Mouse (Mus musculus) MEL (cell line): Measurements from ENCODE around the gene Fam169b. TPM values are rescaled to one million over a fixed set of nuclear protein-coding genes. Genes with fewer than 3 reads are reported as not detected.
"Not testable (repeated sequence)": the region's sequence is repeated elsewhere in the genome, so short reads cannot be mapped to it uniquely, and the experiment has no call there.

Source experiments
- DNase-seq: peaks from one replicate; pipeline ENCODE4 v3.0.0; 2011; ENCODE audit warnings: low read depth, low spot score
- H3K27ac ChIP-seq: 2 replicates; pipeline ENCODE4 v1.5.1; 2012; ENCODE audit warnings: low read depth, mild to moderate bottlenecking, control low read depth, low read length, moderate library complexity; ENCODE audit not compliant: control insufficient read depth
- H3K27me3 ChIP-seq, 2 experiments: fragments of 150-350 bp in 1 of 2; sonication (generic) in 1 of 2; 2 replicates each; pipeline ENCODE4 v1.6.1; 2012; ENCODE audit warnings: low read length in 2 of 2, mild to moderate bottlenecking in 2 of 2, improper control_type of control experiment in 1 of 2, moderate library complexity in 1 of 2; ENCODE audit not compliant: insufficient read depth in 2 of 2, control insufficient read depth in 1 of 2
- H3K36me3 ChIP-seq, 2 experiments: 2 replicates each; pipeline ENCODE4 v1.6.1; 2012 to 2014; ENCODE audit warnings: low read length in 2 of 2, improper control_type of control experiment in 1 of 2, inconsistent platforms in 1 of 2, mild to moderate bottlenecking in 1 of 2; ENCODE audit not compliant: insufficient read depth in 2 of 2, control insufficient read depth in 1 of 2
- H3K4me1 ChIP-seq, 2 experiments: fragments of 150-350 bp in 1 of 2; sonication (generic) in 1 of 2; 2 replicates each; pipeline ENCODE4 v1.6.1; 2012; ENCODE audit warnings: low read length in 2 of 2, improper control_type of control experiment in 1 of 2, mild to moderate bottlenecking in 1 of 2; ENCODE audit not compliant: insufficient read depth in 2 of 2, control insufficient read depth in 1 of 2
- H3K4me3 ChIP-seq, 2 experiments: fragments of 150-350 bp in 1 of 2; sonication (generic) in 1 of 2; 2 replicates each; pipeline ENCODE4 v1.5.1; 2012; ENCODE audit warnings: low read depth in 2 of 2, low read length in 2 of 2, mild to moderate bottlenecking in 2 of 2, moderate library complexity in 2 of 2, control low read depth in 1 of 2, improper control_type of control experiment in 1 of 2; ENCODE audit not compliant: control insufficient read depth in 1 of 2, insufficient read depth in 1 of 2
- H3K79me2 ChIP-seq: 2 replicates; pipeline ENCODE4 v1.6.1; 2012; ENCODE audit warnings: mild to moderate bottlenecking, low read length, moderate library complexity; ENCODE audit not compliant: control insufficient read depth, poor library complexity, insufficient read depth
- H3K9ac ChIP-seq: 2 replicates; pipeline ENCODE4 v1.6.1; 2012; ENCODE audit warnings: low read depth, mild to moderate bottlenecking, control low read depth, low read length, moderate library complexity; ENCODE audit not compliant: control insufficient read depth, poor library complexity, severe bottlenecking
- H3K9me3 ChIP-seq: fragments of 150-350 bp; sonication (generic); replicated peaks from 2 replicates; pipeline ENCODE4 v1.6.1; 2012; ENCODE audit warnings: mild to moderate bottlenecking, low read length, improper control_type of control experiment, moderate library complexity; ENCODE audit not compliant: insufficient read depth
- CHD2 ChIP-seq: IDR thresholded peaks from 2 replicates; pipeline ENCODE4 v1.6.1; 2011; ENCODE audit warnings: low read length, improper control_type of control experiment
- CTCF ChIP-seq, 3 experiments: IDR thresholded peaks in 2 of 3; conservative IDR thresholded peaks in 1 of 3; 2 replicates each; pipeline ENCODE4 v1.5.1; 2011 to 2012; ENCODE audit warnings: low read length in 3 of 3, low read depth in 2 of 3, mild to moderate bottlenecking in 2 of 3, improper control_type of control experiment in 1 of 3, inconsistent platforms in 1 of 3, mixed read lengths in 1 of 3, moderate library complexity in 1 of 3; ENCODE audit not compliant: control insufficient read depth in 1 of 3, insufficient read depth in 1 of 3, poor library complexity in 1 of 3, severe bottlenecking in 1 of 3
- GATA1 ChIP-seq: IDR thresholded peaks from 2 replicates; pipeline ENCODE4 v1.6.1; 2011; ENCODE audit warnings: low read depth, low read length, improper control_type of control experiment
- NRF1 ChIP-seq: IDR thresholded peaks from 2 replicates; pipeline ENCODE4 v1.6.1; 2014; ENCODE audit warnings: low read depth, mild to moderate bottlenecking, inconsistent platforms, low read length, improper control_type of control experiment, moderate library complexity; ENCODE audit not compliant: poor library complexity, insufficient read depth, severe bottlenecking
- POLR2AphosphoS2 ChIP-seq: IDR thresholded peaks from 2 replicates; pipeline ENCODE4 v1.6.1; 2011; ENCODE audit warnings: low read length, improper control_type of control experiment
- POLR2AphosphoS5 ChIP-seq: IDR thresholded peaks from 2 replicates; pipeline ENCODE4 v1.6.1; 2012; ENCODE audit warnings: low read depth, borderline replicate concordance, mild to moderate bottlenecking, inconsistent platforms, low read length, moderate library complexity, mixed read lengths
- RCOR1 ChIP-seq: IDR thresholded peaks from 2 replicates; pipeline ENCODE4 v1.6.1; 2012; ENCODE audit warnings: low read depth, mild to moderate bottlenecking, inconsistent platforms, low read length, improper control_type of control experiment
- SIN3A ChIP-seq: IDR thresholded peaks from 2 replicates; pipeline ENCODE4 v1.6.1; 2012; ENCODE audit warnings: low read length, improper control_type of control experiment, inconsistent platforms
- UBTF ChIP-seq: IDR thresholded peaks from 2 replicates; pipeline ENCODE4 v1.6.1; 2012; ENCODE audit warnings: low read depth, mild to moderate bottlenecking, inconsistent platforms, low read length, improper control_type of control experiment, moderate library complexity, borderline replicate concordance; ENCODE audit not compliant: insufficient read depth
- USF2 ChIP-seq, 2 experiments: IDR thresholded peaks; 2 replicates each; pipeline ENCODE4 v1.6.1; 2011 to 2012; ENCODE audit warnings: improper control_type of control experiment in 2 of 2, low read length in 2 of 2, borderline replicate concordance in 1 of 2, inconsistent platforms in 1 of 2, low read depth in 1 of 2, mild to moderate bottlenecking in 1 of 2; ENCODE audit not compliant: insufficient read depth in 1 of 2
- ZMIZ1 ChIP-seq: IDR thresholded peaks from 2 replicates; pipeline ENCODE4 v1.6.1; 2012; ENCODE audit warnings: low read depth, mild to moderate bottlenecking, inconsistent platforms, low read length, improper control_type of control experiment, moderate library complexity
- ZNF384 ChIP-seq: IDR thresholded peaks from 2 replicates; pipeline ENCODE4 v1.6.1; 2012; ENCODE audit warnings: low read depth, mild to moderate bottlenecking, inconsistent platforms, low read length, improper control_type of control experiment
- polyA plus RNA-seq, 2 experiments: library from polyadenylated mRNA; stranded (reverse) in 1 of 2; unstranded in 1 of 2; fragments of >175 nt in 1 of 2; fragments of >200 nt in 1 of 2; gene quantifications; 2 replicates each; pipeline versions ENCODE4 v1.2.1 to v1.2.4; 2012; ENCODE audit warnings: low replicate concordance in 2 of 2, low read depth in 1 of 2; ENCODE audit not compliant: insufficient read length in 2 of 2, insufficient read depth in 1 of 2, missing spikeins in 1 of 2
- total RNA-seq: library from RNA; depleted of rRNA; stranded (reverse); fragments of 300-350 nt; gene quantifications from 2 replicates; pipeline ENCODE4 v1.2.3, GENCODE M21; 2012

Fam169b gene
- total and polyA plus RNA-seq, 3 experiments, result not detected

DNA sequence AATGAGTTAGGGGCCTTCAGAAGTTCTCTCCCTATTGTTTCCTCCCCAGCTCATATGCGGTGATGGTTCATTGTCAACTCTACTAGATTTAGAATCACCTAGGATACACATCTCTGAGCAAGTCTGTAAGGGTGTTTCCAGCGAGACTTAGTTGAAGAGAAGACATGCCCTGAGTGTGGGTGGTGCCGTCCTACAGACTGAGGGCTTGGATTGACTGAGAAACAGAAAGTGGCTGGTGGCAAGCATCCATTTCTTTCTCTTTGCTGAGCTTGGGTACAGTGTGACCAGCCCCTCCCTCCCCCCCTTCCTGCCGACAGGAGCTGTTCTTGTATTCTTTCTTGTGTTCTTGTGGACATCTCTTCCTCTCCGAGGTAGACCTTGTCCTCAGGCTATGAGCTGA, 7.7 kb downstream of the Fam169b start:
- Histone ChIP-seq H3K27ac (no peak overlapping the region), H3K9ac (no peak overlapping the region), H3K9me3 (no peaks in the 10 kb centered on the region), H3K36me3 (no peaks in the 10 kb centered on the region), H3K4me3 (no peak overlapping the region), H3K27me3 (no peaks in the 10 kb centered on the region), H3K4me1 (no peaks in the 10 kb centered on the region), H3K79me2 (no peaks in the 10 kb centered on the region)
- TF ChIP-seq SIN3A, result no peak
- TF ChIP-seq ZNF384, result no peak
- no peak for TF ChIP-seq ZMIZ1
- TF ChIP-seq GATA1, result no peak
- no peak for TF ChIP-seq CHD2
- no peak for TF ChIP-seq UBTF
- TF ChIP-seq POLR2AphosphoS2, result no peak
- TF ChIP-seq NRF1, result no peak
- no peak for DNase-seq

DNA sequence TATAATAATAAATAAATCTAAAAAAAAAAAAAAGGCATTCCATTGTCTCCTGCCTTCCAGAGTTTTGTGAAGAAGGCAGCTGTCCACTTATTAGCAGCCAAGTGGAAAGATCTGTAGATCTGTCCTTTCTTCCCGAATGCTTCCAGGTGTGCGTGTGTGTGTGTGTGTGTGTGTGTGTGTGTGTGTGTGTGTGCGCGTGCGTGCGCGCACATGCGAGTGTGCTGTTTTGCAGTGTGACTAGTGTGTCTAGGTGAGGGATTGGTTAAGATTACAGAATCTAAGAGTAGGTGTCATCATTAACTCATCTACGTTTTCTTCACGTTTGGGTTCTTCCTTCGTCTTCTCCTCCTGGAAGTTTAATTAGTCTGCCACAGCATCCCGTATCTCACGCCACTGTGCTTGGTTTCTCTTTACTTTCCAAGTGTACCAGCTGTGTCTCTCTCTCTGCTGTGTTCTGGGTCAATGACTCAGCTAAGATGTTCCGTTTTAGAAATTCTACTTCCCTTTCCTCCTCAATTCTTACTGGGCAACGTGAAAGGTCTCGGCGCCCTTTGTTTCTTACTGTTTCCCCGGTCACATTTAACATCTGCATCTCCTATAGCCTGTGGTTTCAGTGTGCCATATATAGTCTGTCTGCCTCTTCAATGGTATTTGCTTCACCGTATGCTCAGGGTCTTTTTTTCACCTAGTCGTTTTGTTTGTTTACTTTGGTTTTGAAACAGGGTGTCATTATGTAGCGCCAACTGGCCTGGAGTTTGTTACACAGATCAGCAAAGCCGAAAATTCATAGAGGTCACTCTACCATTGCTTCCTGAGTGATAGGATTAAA, 8.9 kb downstream of the Fam169b start:
- no peaks in the 10 kb centered on the region for H3K79me2 ChIP-seq
- H3K9me3 ChIP-seq, result no peaks in the 10 kb centered on the region
- H3K4me3 ChIP-seq, result no peak overlapping the region
- no peaks in the 10 kb centered on the region for H3K4me1 ChIP-seq
- H3K27me3 ChIP-seq, result no peaks in the 10 kb centered on the region
- H3K27ac ChIP-seq, result no peak overlapping the region
- H3K36me3 ChIP-seq, result no peaks in the 10 kb centered on the region
- TF ChIP-seq RCOR1 (no peak), ZMIZ1 (no peak), USF2 (IDR thresholded peaks at IDR 0.05; ENCODE audit: borderline replicate concordance in 1 of 2, insufficient read depth in 1 of 2, low read depth in 1 of 2, low read length in 2 of 2) (no peak), ZNF384 (no peak), CTCF (IDR thresholded peaks at IDR 0.05 in 2 of 3, conservative IDR thresholded peaks at IDR 0.05 in 1 of 3; ENCODE audit: control insufficient read depth in 1 of 3, insufficient read depth in 1 of 3, low read depth in 2 of 3, low read length in 3 of 3, poor library complexity in 1 of 3, severe bottlenecking in 1 of 3) (no peak), GATA1 (no peak), POLR2AphosphoS5 (no peak)
- TF ChIP-seq, all 39 proteins: peak for 0
- no peak overlapping the region for H3K9ac ChIP-seq
- DNase-seq, result no peak

DNA sequence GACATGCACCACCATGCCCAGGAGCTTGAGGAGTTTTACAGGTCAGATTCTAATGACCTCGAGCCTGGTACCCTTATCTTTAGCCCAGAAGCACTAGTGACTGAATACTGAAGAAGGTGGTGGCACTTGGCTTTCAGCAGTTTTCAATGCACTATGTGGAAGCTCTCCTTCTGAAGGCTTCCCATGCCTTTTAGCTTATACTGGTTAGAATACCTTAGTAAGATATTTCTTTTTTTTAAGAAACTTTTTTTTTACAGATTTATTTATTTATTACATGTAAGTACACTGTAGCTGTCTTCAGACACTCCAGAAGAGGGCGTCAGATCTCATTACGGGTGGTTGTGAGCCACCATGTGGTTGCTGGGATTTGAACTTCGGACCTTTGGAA, 9.5 kb downstream of the Fam169b start:
- not testable (repeated sequence) for H3K36me3 ChIP-seq, H3K27ac ChIP-seq, H3K9ac ChIP-seq, H3K4me1 ChIP-seq, H3K27me3 ChIP-seq, H3K4me3 ChIP-seq, H3K79me2 ChIP-seq, DNase-seq, H3K9me3 ChIP-seq
